8 mouse cellular contexts compared by ENCODE assay signal in the genomic region with DNA sequence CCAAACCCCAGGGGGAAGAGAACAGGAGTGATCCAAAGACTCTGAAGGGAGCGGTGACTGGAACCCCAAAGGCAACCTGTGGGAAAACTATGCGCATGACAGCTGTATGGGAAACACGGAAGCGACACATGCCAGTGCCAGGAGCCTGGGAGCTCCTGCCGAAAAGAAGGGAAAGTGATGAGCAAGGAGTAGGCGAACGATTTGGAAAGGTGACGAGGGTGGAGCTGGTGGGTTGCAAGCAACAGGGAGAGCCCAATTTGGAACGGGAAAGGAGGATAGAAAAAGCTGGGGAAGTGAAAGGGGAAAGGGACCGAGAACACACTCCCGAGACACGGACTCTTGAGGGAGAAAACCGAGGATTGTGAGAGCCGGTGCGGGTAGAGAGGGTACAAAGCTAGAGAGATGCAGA. TPM values are rescaled to one million over a fixed set of nuclear protein-coding genes. Genes with fewer than 3 reads are reported as not detected.
DNase-seq lines count a peak whose midpoint lies in the region; ATAC-seq and TF ChIP-seq lines count a peak whose summit lies in the region.

No protein-coding gene starts in this region.

- H3K27ac ChIP-seq in MEL (ENCODE audit: control insufficient read depth, low read depth, low read length): peak overlapping the region; percentile 82
- H3K27ac ChIP-seq in embryonic facial prominence, embryonic 14.5 days (replicated peaks; ENCODE audit: low read depth, low read length): peak overlapping the region; percentile 85; the same call in 1 of the 2 replicates
- peak overlapping the region; percentile 79 for H3K27ac ChIP-seq in stomach, embryonic 16.5 days (ENCODE audit: low read length)

- H3K4me2 ChIP-seq in embryonic facial prominence, embryonic 14.5 days (ENCODE audit: low read depth, low read length): peak overlapping the region; percentile 81
- peak overlapping the region; percentile 75 for H3K4me2 ChIP-seq in stomach, embryonic 16.5 days (ENCODE audit: low read depth, low read length)

- peaks cover 57% of the 10 kb centered on the region for H3K79me2 ChIP-seq in MEL (ENCODE audit: control insufficient read depth, insufficient read depth, low read length, poor library complexity)

- TF ChIP-seq CTCF in MEL (IDR thresholded peaks at IDR 0.05 in 2 of 3, conservative IDR thresholded peaks at IDR 0.05 in 1 of 3; ENCODE audit: control insufficient read depth in 1 of 3, insufficient read depth in 1 of 3, low read depth in 2 of 3, low read length in 3 of 3, poor library complexity in 1 of 3, severe bottlenecking in 1 of 3): no peak

- H3K36me3 ChIP-seq in MEL (ENCODE audit: control insufficient read depth in 1 of 2, insufficient read depth in 2 of 2, low read length in 2 of 2): peaks cover 0 to 37% of the 10 kb centered on the region in 2 experiments; a peak in 3 of 4 replicates
- H3K36me3 ChIP-seq in embryonic facial prominence, embryonic 14.5 days (ENCODE audit: control insufficient read depth, insufficient read depth, low read length): peaks cover 4% of the 10 kb centered on the region; the same call in 1 of the 2 replicates
- no peaks in the 10 kb centered on the region for H3K36me3 ChIP-seq in stomach, embryonic 16.5 days (ENCODE audit: control insufficient read depth, insufficient read depth, low read length)

- H3K27me3 ChIP-seq in MEL (ENCODE audit: control insufficient read depth in 1 of 2, insufficient read depth in 2 of 2, low read length in 2 of 2): no peaks in the 10 kb centered on the region
- no peaks in the 10 kb centered on the region for H3K27me3 ChIP-seq in embryonic facial prominence, embryonic 14.5 days (replicated peaks; ENCODE audit: control insufficient read depth, insufficient read depth, low read length)
- H3K27me3 ChIP-seq in stomach, embryonic 16.5 days (ENCODE audit: control insufficient read depth, insufficient read depth, low read length): no peaks in the 10 kb centered on the region

- H3K4me1 ChIP-seq in MEL (ENCODE audit: control insufficient read depth in 1 of 2, insufficient read depth in 2 of 2, low read length in 2 of 2): peaks cover 12 to 47% of the 10 kb centered on the region in 2 experiments
- peaks cover 24% of the 10 kb centered on the region for H3K4me1 ChIP-seq in embryonic facial prominence, embryonic 14.5 days (ENCODE audit: control insufficient read depth, insufficient read depth, low read length)
- peaks cover 45% of the 10 kb centered on the region for H3K4me1 ChIP-seq in stomach, embryonic 16.5 days (ENCODE audit: control insufficient read depth, insufficient read depth, low read length)

- no peaks in the 10 kb centered on the region for H3K9me3 ChIP-seq in MEL (replicated peaks; ENCODE audit: insufficient read depth, low read length)
- no peaks in the 10 kb centered on the region for H3K9me3 ChIP-seq in embryonic facial prominence, embryonic 14.5 days (ENCODE audit: control insufficient read depth, low read length)
- no peaks in the 10 kb centered on the region for H3K9me3 ChIP-seq in stomach, embryonic 16.5 days (replicated peaks; ENCODE audit: control insufficient read depth, low read length)

- peak overlapping the region; percentile 97 for H3K9ac ChIP-seq in MEL (ENCODE audit: control insufficient read depth, low read depth, low read length, poor library complexity, severe bottlenecking)
- H3K9ac ChIP-seq in embryonic facial prominence, embryonic 14.5 days (ENCODE audit: low read depth, low read length): peak overlapping the region; percentile 94
- H3K9ac ChIP-seq in stomach, embryonic 16.5 days (ENCODE audit: low read length): peak overlapping the region; percentile 84

- no peak for TF ChIP-seq POLR2A in MEL (IDR thresholded peaks at IDR 0.05; ENCODE audit: control insufficient read depth in 1 of 2, insufficient read depth in 1 of 2, low read depth in 1 of 2, low read length in 2 of 2, poor library complexity in 1 of 2)

- intact Hi-C loops in heart, postnatal 10 days (cut with DNase I): loop anchor here (2.0 to 10.0 kb wide), 3 partner anchors 34 to 276 kb away; no protein-coding TSS in a partner anchor

- no peak for TF ChIP-seq RAD21 in MEL (IDR thresholded peaks at IDR 0.05; ENCODE audit: low read depth, low read length)

- H3K4me3 ChIP-seq in MEL (ENCODE audit: control insufficient read depth in 1 of 2, insufficient read depth in 1 of 2, low read depth in 2 of 2, low read length in 2 of 2): peak overlapping the region; percentile 78 to 86
- H3K4me3 ChIP-seq in embryonic facial prominence, embryonic 14.5 days (ENCODE audit: low read depth, low read length): peak overlapping the region; percentile 96
- H3K4me3 ChIP-seq in stomach, embryonic 16.5 days (replicated peaks; ENCODE audit: low read length): peak overlapping the region; percentile 63

- TF ChIP-seq EP300 in MEL (IDR thresholded peaks at IDR 0.05; ENCODE audit: low read depth in 1 of 2, low read length in 2 of 2): no peak

- DNase-seq in cerebellum, adult 11-12 months: peak; percentile 56
- DNase-seq in MEL (ENCODE audit: low read depth, low spot score): peak; percentile 31
- peak; percentile 27 for DNase-seq in embryonic facial prominence, embryonic 14.5 days (ENCODE audit: low spot score)
- DNase-seq in heart, postnatal 10 days: peak; percentile 28 to 37
- peak; percentile 53 for DNase-seq in left cerebral cortex, adult 11 months (ENCODE audit: low spot score)
- peak; percentile 25 for DNase-seq in lung, postnatal 36 days

- no peak for ATAC-seq in cerebellum, adult (ENCODE audit: insufficient number of reproducible peaks, low FRiP score, low TSS enrichment)
- no peak for ATAC-seq in embryonic facial prominence, embryonic 14.5 days (ENCODE audit: low read depth)
- ATAC-seq in stomach, embryonic 16.5 days (ENCODE audit: insufficient read depth, low FRiP score): no peak

- 1% methylated on average over 15 of the region's 15 CpGs for WGBS in embryonic facial prominence, embryonic 14.5 days
- under 1% methylated on average over 15 of the region's 15 CpGs for WGBS in stomach, embryonic 16.5 days

TF ChIP-seq in MEL, 35 proteins besides CTCF, POLR2A, EP300 and RAD21:
- TF ChIP-seq ELF1 (IDR thresholded peaks at IDR 0.05; ENCODE audit: low read depth, low read length): peak; percentile 31; the same call in 1 of the 2 replicates
- TF ChIP-seq NRF1 (IDR thresholded peaks at IDR 0.05; ENCODE audit: insufficient read depth, low read depth, low read length, poor library complexity, severe bottlenecking): peak; percentile 18; the same call in 1 of the 2 replicates
- 0 out of 2 replicates have a peak, but pooled peaks have one; percentile 3 for TF ChIP-seq MAX (IDR thresholded peaks at IDR 0.05; ENCODE audit: low read length)
- no peak for TF ChIP-seq JUND (IDR thresholded peaks at IDR 0.05; ENCODE audit: low read depth, low read length)
- no peak for TF ChIP-seq ETS1 (IDR thresholded peaks at IDR 0.05; ENCODE audit: low read depth, low read length)
- no peak for TF ChIP-seq SMC3 (IDR thresholded peaks at IDR 0.05; ENCODE audit: low read depth, low read length)
- TF ChIP-seq NELFE (IDR thresholded peaks at IDR 0.05; ENCODE audit: low read depth, low read length): no peak
- no peak for TF ChIP-seq POLR2AphosphoS2 (IDR thresholded peaks at IDR 0.05; ENCODE audit: low read length)
- peak; percentile 16; the same call in 1 of the 2 replicates for TF ChIP-seq MXI1 (IDR thresholded peaks at IDR 0.05; ENCODE audit: low read depth, low read length)
- no peak for TF ChIP-seq E2F4 (IDR thresholded peaks at IDR 0.05; ENCODE audit: borderline replicate concordance, low read depth, low read length)
- no peak for TF ChIP-seq TAL1 (IDR thresholded peaks at IDR 0.05; ENCODE audit: low read length)
- TF ChIP-seq GABPA (IDR thresholded peaks at IDR 0.05; ENCODE audit: low read depth, low read length): no peak
- TF ChIP-seq KAT2A (conservative IDR thresholded peaks at IDR 0.05; ENCODE audit: low read depth, low read length): no peak
- no peak for TF ChIP-seq MEF2A (IDR thresholded peaks at IDR 0.05; ENCODE audit: extremely low read depth, insufficient replicate concordance, low read depth, low read length, poor library complexity, severe bottlenecking)
- 0 out of 2 replicates have a peak, but pooled peaks have one; percentile 14 for TF ChIP-seq SIN3A (IDR thresholded peaks at IDR 0.05; ENCODE audit: low read length)

RNA-seq across cellular contexts. Expression of gene Mark2, which starts 1.3 kb away (rescaled TPM):
- 34.6 and 36.1 TPM in 2 replicates for total RNA-seq in MEL (2012; rRNA removed)
- 10 to 100 TPM in 1 of 2 experiments, not detected in 1; 72.4 TPM for polyA plus RNA-seq in MEL (2012; ENCODE audit: insufficient read depth in 1 of 2, insufficient read length in 2 of 2, low read depth in 1 of 2, low replicate concordance in 2 of 2, missing spikeins in 1 of 2)
- 42.0 and 42.1 TPM in 2 replicates for polyA plus RNA-seq in embryonic facial prominence, embryonic 14.5 days (2014; fragmentation: Nextera tagmentation; extraction: Ambion mirVana)
- 10 to 100 TPM; 51.7 to 54.3 TPM for total RNA-seq in heart, postnatal 10 days (2021)
- 41.2 and 42.7 TPM in 2 replicates for polyA plus RNA-seq in stomach, embryonic 16.5 days (2015; fragmentation: Nextera tagmentation; extraction: Ambion mirVana)

RNA-seq across cellular contexts. Expression of gene Spindoc, which starts 42.4 kb away (rescaled TPM):
- total RNA-seq in MEL (2012; rRNA removed): 12.8 and 13.0 TPM in 2 replicates
- 10 to 100 TPM in 1 of 2 experiments, not detected in 1; 54.1 TPM for polyA plus RNA-seq in MEL (2012; ENCODE audit: insufficient read depth in 1 of 2, insufficient read length in 2 of 2, low read depth in 1 of 2, low replicate concordance in 2 of 2, missing spikeins in 1 of 2)
- 18.8 and 23.5 TPM in 2 replicates for polyA plus RNA-seq in embryonic facial prominence, embryonic 14.5 days (2014; fragmentation: Nextera tagmentation; extraction: Ambion mirVana)
- 10 to 100 TPM; 27.2 to 28.5 TPM for total RNA-seq in heart, postnatal 10 days (2021)
- polyA plus RNA-seq in stomach, embryonic 16.5 days (2015; fragmentation: Nextera tagmentation; extraction: Ambion mirVana): 19.8 and 22.5 TPM in 2 replicates
